Mouse (Mus musculus): ENCODE measurements around the gene 1700031F05Rik.
"Not testable (repeated sequence)": the region's sequence is repeated elsewhere in the genome, so short reads cannot be mapped to it uniquely, and the experiment has no call there.

1700031F05Rik gene

GRCm38 (mm10) chrX:102867871-102868270 is at the start of gene 1700031F05Rik:
1700031F05Rik (minus strand) TSS chrX:102867971.
- DNase-seq (ENCODE audit: low spot score): no peak

DNA sequence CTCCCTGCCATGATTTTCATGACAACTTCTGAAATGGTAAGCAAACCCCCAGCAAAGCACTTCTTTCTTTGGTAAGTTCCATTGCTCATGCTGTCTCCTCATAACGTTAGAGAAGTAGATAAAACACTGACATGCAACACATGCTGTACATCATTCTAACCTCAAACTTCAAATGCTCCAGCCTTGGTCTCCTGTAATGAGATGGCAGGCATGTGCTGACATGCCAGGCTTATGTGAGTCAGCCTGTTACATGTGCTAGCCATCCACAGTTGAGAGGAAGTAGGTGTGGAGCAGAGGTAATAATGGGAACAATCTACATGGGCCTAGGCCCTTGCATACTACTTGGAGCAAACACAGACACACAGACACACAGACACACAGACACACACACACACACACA is 47.1 kb upstream of the 1700031F05Rik start:
- DNase-seq (ENCODE audit: low spot score): not testable (repeated sequence)

- not testable (repeated sequence) for DNase-seq (ENCODE audit: low spot score)
Measured at GRCm38 (mm10) chrX:102908587-102908986, 40.8 kb upstream of the 1700031F05Rik start, which contains the start of the genes Dmrtc1a and 1700011M02Rik. Dmrtc1a (minus strand) TSS chrX:102908687. 1700011M02Rik (plus strand) TSS chrX:102908905.

- not testable (repeated sequence) for DNase-seq (ENCODE audit: low spot score)
Measured at GRCm38 (mm10) chrX:102854516-102854915, 13.3 kb downstream of the 1700031F05Rik start, which contains the start of gene Dmrtc1c2. Dmrtc1c2 (minus strand) TSS chrX:102854616.

DNA sequence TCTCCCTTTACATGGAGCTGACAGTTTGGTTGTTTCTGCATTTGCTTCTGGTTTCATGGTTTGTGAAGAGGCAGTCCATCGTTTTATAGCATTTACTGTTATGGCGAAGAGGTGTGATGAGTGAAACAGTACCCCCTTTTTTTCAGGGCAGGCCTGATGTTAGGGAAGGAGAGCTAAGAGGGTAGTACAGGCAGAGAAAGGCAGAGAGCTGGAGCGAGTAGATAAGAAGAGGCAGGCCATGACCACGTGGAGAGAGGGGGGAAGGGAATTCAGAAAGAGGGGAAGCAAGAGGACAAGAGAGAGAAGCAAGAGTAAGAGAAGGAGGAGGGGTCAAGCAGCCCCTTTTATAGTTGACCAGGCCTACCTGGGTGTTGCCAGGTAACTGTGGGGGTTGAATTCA is 55.5 kb downstream of the 1700031F05Rik start:
- DNase-seq (ENCODE audit: low spot score): no peak

All from adipocyte (in vitro differentiated cells).